In genomic region chr4:131267760-131268159, GRCm38 (mm10) we compare ENCODE assay signal across 10 mouse cellular contexts.
A peak's percentile ranks its signal among the peaks of the same experiment; 100 is the strongest.
DNase-seq lines count a peak whose midpoint lies in the region; ATAC-seq and TF ChIP-seq lines count a peak whose summit lies in the region.
"Had no signal": no experiment of that assay in that cellular context is flagged by ENCODE, and none has a peak within 500 bp of the region (broad histone marks: within the 10 kb centered on the region; RNA-seq: fewer than 3 reads in every experiment).

No protein-coding gene starts in this region.

- intact Hi-C loops in gastrocnemius, adult 2 months (cut with DNase I): no loop called here

- no peak overlapping the region for H3K4me2 ChIP-seq in midbrain, postnatal 0 days (ENCODE audit: low read depth, low read length, poor library complexity, severe bottlenecking)
- no peak overlapping the region for H3K4me2 ChIP-seq in midbrain, embryonic 11.5 days
- H3K4me2 ChIP-seq: lung, embryonic 15.5 days; neural tube, embryonic 13.5 days had no signal

- H3K9ac ChIP-seq in midbrain, postnatal 0 days (replicated peaks; ENCODE audit: low read length, poor library complexity, severe bottlenecking): no peak overlapping the region
- no peak overlapping the region for H3K9ac ChIP-seq in midbrain, embryonic 11.5 days (ENCODE audit: low read length)
- H3K9ac ChIP-seq: lung, embryonic 15.5 days; neural tube, embryonic 13.5 days had no signal

- no peak overlapping the region for H3K27ac ChIP-seq in gastrocnemius, adult 2 months
- no peak overlapping the region for H3K27ac ChIP-seq in midbrain, postnatal 0 days (ENCODE audit: low read depth, low read length)
- H3K27ac ChIP-seq in midbrain, embryonic 11.5 days (ENCODE audit: low read depth, low read length): no peak overlapping the region
- H3K27ac ChIP-seq in layer of hippocampus, adult 2 months: no peak overlapping the region
- H3K27ac ChIP-seq: lung, embryonic 15.5 days; neural tube, embryonic 13.5 days had no signal

- TF ChIP-seq CTCF in gastrocnemius, adult 2 months (IDR thresholded peaks at IDR 0.05): no peak
- no peak for TF ChIP-seq CTCF in midbrain, postnatal 0 days (IDR thresholded peaks at IDR 0.05)
- no peak for TF ChIP-seq CTCF in layer of hippocampus, adult 2 months (conservative IDR thresholded peaks at IDR 0.05)

- 52% methylated on average over 10 of the region's 10 CpGs for WGBS in midbrain, postnatal 0 days
- 72% methylated on average over 10 of the region's 10 CpGs for WGBS in midbrain, embryonic 11.5 days

- ATAC-seq in midbrain, postnatal 0 days (ENCODE audit: low FRiP score): no peak
- ATAC-seq in midbrain, embryonic 11.5 days (ENCODE audit: low FRiP score): no peak

- H3K4me1 ChIP-seq in midbrain, postnatal 0 days (ENCODE audit: insufficient read depth, low read length): no peaks in the 10 kb centered on the region; the same call in 1 of the 2 replicates
- H3K4me1 ChIP-seq in midbrain, embryonic 11.5 days (ENCODE audit: control insufficient read depth, insufficient read depth, low read length): no peaks in the 10 kb centered on the region

- H3K36me3 ChIP-seq in midbrain, postnatal 0 days (ENCODE audit: insufficient read depth, low read length): no peaks in the 10 kb centered on the region
- no peaks in the 10 kb centered on the region for H3K36me3 ChIP-seq in midbrain, embryonic 11.5 days (ENCODE audit: control insufficient read depth, insufficient read depth, low read length)
- H3K36me3 ChIP-seq: lung, embryonic 15.5 days; neural tube, embryonic 13.5 days had no signal

- no peak overlapping the region for H3K4me3 ChIP-seq in gastrocnemius, adult 2 months
- no peak overlapping the region for H3K4me3 ChIP-seq in midbrain, postnatal 0 days (ENCODE audit: low read depth, low read length)
- H3K4me3 ChIP-seq in midbrain, embryonic 11.5 days (ENCODE audit: low read depth, low read length): no peak overlapping the region
- H3K4me3 ChIP-seq in layer of hippocampus, adult 2 months: no peak overlapping the region
- H3K4me3 ChIP-seq: lung, embryonic 15.5 days; neural tube, embryonic 13.5 days had no signal

- no peaks in the 10 kb centered on the region for H3K9me3 ChIP-seq in midbrain, postnatal 0 days (ENCODE audit: low read length)
- no peaks in the 10 kb centered on the region for H3K9me3 ChIP-seq in midbrain, embryonic 11.5 days (ENCODE audit: control insufficient read depth, low read length)
- H3K9me3 ChIP-seq: lung, embryonic 15.5 days; neural tube, embryonic 13.5 days had no signal

- DNase-seq in gastrocnemius, adult 2 months: peak; percentile 38
- DNase-seq in gastrocnemius, adult 18-20 months (ENCODE audit: low spot score): no peak
- peak; percentile 64 for DNase-seq in midbrain, postnatal 0 days (ENCODE audit: low spot score)
- DNase-seq in midbrain, embryonic 11.5 days (ENCODE audit: low spot score, missing footprints): no peak
- peak; percentile 60 for DNase-seq in kidney, adult 9 months
- DNase-seq in ovary, postnatal 36 days (ENCODE audit: low spot score): peak; percentile 76
- DNase-seq in frontal cortex, postnatal 25 days (ENCODE audit: low spot score in 2 of 2): no peak
- no peak for DNase-seq in layer of hippocampus, adult 2 months (ENCODE audit: low spot score in 2 of 2)

- no peaks in the 10 kb centered on the region for H3K27me3 ChIP-seq in midbrain, postnatal 0 days (ENCODE audit: insufficient read depth, low read length)
- no peaks in the 10 kb centered on the region for H3K27me3 ChIP-seq in midbrain, embryonic 11.5 days (ENCODE audit: control insufficient read depth, insufficient read depth, low read length)

Comparison
In these comparisons a context has a peak if more than half of its experiments do, and no peak if none do; other contexts are left out.
1. DNase-seq: peak in gastrocnemius, adult 2 months (single experiment), midbrain, postnatal 0 days (single experiment), kidney, adult 9 months (single experiment) and ovary, postnatal 36 days (single experiment); none in gastrocnemius, adult 18-20 months (single experiment), midbrain, embryonic 11.5 days (single experiment), frontal cortex, postnatal 25 days (0 of 2) and layer of hippocampus, adult 2 months (0 of 2).